Mouse (Mus musculus): ENCODE measurements around the gene Qsox2.

DNA sequence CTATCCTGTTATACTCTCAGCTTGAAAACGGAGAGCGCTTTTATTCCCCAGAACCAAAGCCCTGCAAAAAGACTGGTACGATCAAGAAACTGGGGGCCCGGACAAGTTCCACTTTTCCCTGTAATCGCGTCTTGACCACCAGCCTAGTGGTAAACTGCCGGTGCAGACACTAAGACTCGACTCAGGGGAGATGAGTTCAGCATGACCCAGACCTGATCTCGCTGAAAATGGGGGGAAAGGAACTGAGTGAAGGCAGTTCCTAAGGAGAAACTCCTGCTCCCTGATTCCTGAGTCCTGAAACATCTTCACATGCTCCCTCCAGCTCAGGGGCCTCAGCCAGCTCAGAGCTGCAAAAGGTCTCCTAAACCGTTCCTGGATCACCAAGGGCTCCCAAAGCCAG lies 31.6 kb downstream of the Qsox2 start:
- TF ChIP-seq MYOD1 (IDR thresholded peaks at IDR 0.05; ENCODE audit: control insufficient read depth, insufficient read length, low read depth) (no peak), CTCF (IDR thresholded peaks at IDR 0.05; ENCODE audit: control insufficient read depth, insufficient read depth, insufficient read length) (no peak)

Measured in C2C12 (cell line).